Mouse (Mus musculus): ENCODE measurements at regions not wholly inside any gene's neighbourhood (a gene's known extent, or its start where the extent isn't known, plus 50 kb on each side); places are given as distances from the start of the nearest gene placed in this dataset.

GRCm38 (mm10) chr17:62287127-62287526, 594.0 kb downstream of the Efna5 start:
- Histone ChIP-seq H3K36me3 (ENCODE audit: control insufficient read depth, insufficient read depth) (no peaks in the 10 kb centered on the region), H3K4me2 (ENCODE audit: low read depth, low read length) (no peak overlapping the region), H3K27ac (ENCODE audit: low read length) (no peak overlapping the region), H3K27me3 (ENCODE audit: control insufficient read depth, insufficient read depth, low read length) (no peaks in the 10 kb centered on the region), H3K4me3 (ENCODE audit: low read length) (no peak overlapping the region), H3K4me1 (ENCODE audit: control insufficient read depth, insufficient read depth, low read length) (peaks cover 3% of the 10 kb centered on the region; the same call in 1 of the 2 replicates), H3K9me3 (replicated peaks; ENCODE audit: control insufficient read depth, low read length) (no peaks in the 10 kb centered on the region), H3K9ac (ENCODE audit: low read length) (no peak overlapping the region)
- ATAC-seq (replicated peaks; ENCODE audit: extremely low read depth, insufficient read depth, low FRiP score), result no peak
- WGBS, result 80% methylated on average over 4 of the region's 4 CpGs

- peak overlapping the region; percentile 40 for H3K4me2 ChIP-seq (ENCODE audit: low read depth, low read length)
- 49% methylated on average over 12 of the region's 12 CpGs for WGBS
- no peak for ATAC-seq (replicated peaks; ENCODE audit: extremely low read depth, insufficient read depth, low FRiP score)
- H3K9me3 ChIP-seq (replicated peaks; ENCODE audit: control insufficient read depth, low read length), result no peaks in the 10 kb centered on the region
- H3K9ac ChIP-seq (ENCODE audit: low read length), result no peak overlapping the region
- H3K4me1 ChIP-seq (ENCODE audit: control insufficient read depth, insufficient read depth, low read length), result peaks cover 3% of the 10 kb centered on the region; the same call in 1 of the 2 replicates
- H3K27ac ChIP-seq (ENCODE audit: low read length), result no peak overlapping the region
- H3K36me3 ChIP-seq (ENCODE audit: control insufficient read depth, insufficient read depth), result no peaks in the 10 kb centered on the region
- no peak overlapping the region for H3K4me3 ChIP-seq (ENCODE audit: low read length)
- no peaks in the 10 kb centered on the region for H3K27me3 ChIP-seq (ENCODE audit: control insufficient read depth, insufficient read depth, low read length)
Measured at GRCm38 (mm10) chr17:62286086-62287080, 594.7 kb downstream of the Efna5 start.

GRCm38 (mm10) chr17:62280201-62280600, 600.9 kb downstream of the Efna5 start:
- Histone ChIP-seq H3K36me3 (ENCODE audit: control insufficient read depth, insufficient read depth) (no peaks in the 10 kb centered on the region), H3K4me3 (ENCODE audit: low read length) (no peak overlapping the region), H3K9ac (ENCODE audit: low read length) (no peak overlapping the region), H3K4me1 (ENCODE audit: control insufficient read depth, insufficient read depth, low read length) (no peaks in the 10 kb centered on the region), H3K9me3 (replicated peaks; ENCODE audit: control insufficient read depth, low read length) (no peaks in the 10 kb centered on the region), H3K27ac (ENCODE audit: low read length) (no peak overlapping the region), H3K27me3 (ENCODE audit: control insufficient read depth, insufficient read depth, low read length) (no peaks in the 10 kb centered on the region), H3K4me2 (ENCODE audit: low read depth, low read length) (no peak overlapping the region)
- no peak for ATAC-seq (replicated peaks; ENCODE audit: extremely low read depth, insufficient read depth, low FRiP score)
- WGBS, result 43% methylated on average over 3 of the region's 3 CpGs

GRCm38 (mm10) chr17:62271399-62271798, 609.7 kb downstream of the Efna5 start:
- ATAC-seq (replicated peaks; ENCODE audit: extremely low read depth, insufficient read depth, low FRiP score), result no peak
- Histone ChIP-seq H3K36me3 (ENCODE audit: control insufficient read depth, insufficient read depth) (no peaks in the 10 kb centered on the region), H3K9ac (ENCODE audit: low read length) (no peak overlapping the region), H3K4me3 (ENCODE audit: low read length) (no peak overlapping the region), H3K4me1 (ENCODE audit: control insufficient read depth, insufficient read depth, low read length) (no peaks in the 10 kb centered on the region), H3K27me3 (ENCODE audit: control insufficient read depth, insufficient read depth, low read length) (no peaks in the 10 kb centered on the region), H3K27ac (ENCODE audit: low read length) (no peak overlapping the region), H3K4me2 (ENCODE audit: low read depth, low read length) (no peak overlapping the region), H3K9me3 (replicated peaks; ENCODE audit: control insufficient read depth, low read length) (no peaks in the 10 kb centered on the region)
- 77% methylated on average over 7 of the region's 7 CpGs for WGBS

- no peak overlapping the region for H3K9ac ChIP-seq (ENCODE audit: low read length)
- H3K27ac ChIP-seq (ENCODE audit: low read length), result no peak overlapping the region
- H3K4me1 ChIP-seq (ENCODE audit: control insufficient read depth, insufficient read depth, low read length), result no peaks in the 10 kb centered on the region
- no peak overlapping the region for H3K4me3 ChIP-seq (ENCODE audit: low read length)
- no peaks in the 10 kb centered on the region for H3K9me3 ChIP-seq (replicated peaks; ENCODE audit: control insufficient read depth, low read length)
- WGBS, result 86% methylated on average over 4 of the region's 4 CpGs
- no peak for ATAC-seq (replicated peaks; ENCODE audit: extremely low read depth, insufficient read depth, low FRiP score)
- H3K4me2 ChIP-seq (ENCODE audit: low read depth, low read length), result no peak overlapping the region
- no peaks in the 10 kb centered on the region for H3K36me3 ChIP-seq (ENCODE audit: control insufficient read depth, insufficient read depth)
- no peaks in the 10 kb centered on the region for H3K27me3 ChIP-seq (ENCODE audit: control insufficient read depth, insufficient read depth, low read length)
Measured at GRCm38 (mm10) chr17:62269279-62269678, 611.8 kb downstream of the Efna5 start.

GRCm38 (mm10) chr17:62253448-62253847, 627.7 kb downstream of the Efna5 start:
- H3K9me3 ChIP-seq (replicated peaks; ENCODE audit: control insufficient read depth, low read length), result no peaks in the 10 kb centered on the region
- no peak overlapping the region for H3K9ac ChIP-seq (ENCODE audit: low read length)
- H3K27ac ChIP-seq (ENCODE audit: low read length), result peak overlapping the region; percentile 17; the same call in 1 of the 2 replicates
- no peaks in the 10 kb centered on the region for H3K27me3 ChIP-seq (ENCODE audit: control insufficient read depth, insufficient read depth, low read length)
- 19% methylated on average over 3 of the region's 3 CpGs for WGBS
- H3K4me1 ChIP-seq (ENCODE audit: control insufficient read depth, insufficient read depth, low read length), result peaks cover 5% of the 10 kb centered on the region
- H3K36me3 ChIP-seq (ENCODE audit: control insufficient read depth, insufficient read depth), result no peaks in the 10 kb centered on the region
- H3K4me3 ChIP-seq (ENCODE audit: low read length), result no peak overlapping the region
- peak overlapping the region; percentile 20; the same call in 1 of the 2 replicates for H3K4me2 ChIP-seq (ENCODE audit: low read depth, low read length)
- peak; percentile 78; the same call in 1 of the 2 replicates for ATAC-seq (replicated peaks; ENCODE audit: extremely low read depth, insufficient read depth, low FRiP score)

GRCm38 (mm10) chr17:62248011-62248410, 633.1 kb downstream of the Efna5 start:
- Histone ChIP-seq H3K27ac (ENCODE audit: low read length) (no peak overlapping the region), H3K9ac (ENCODE audit: low read length) (no peak overlapping the region), H3K36me3 (ENCODE audit: control insufficient read depth, insufficient read depth) (no peaks in the 10 kb centered on the region), H3K4me3 (ENCODE audit: low read length) (no peak overlapping the region), H3K9me3 (replicated peaks; ENCODE audit: control insufficient read depth, low read length) (no peaks in the 10 kb centered on the region), H3K4me2 (ENCODE audit: low read depth, low read length) (no peak overlapping the region), H3K27me3 (ENCODE audit: control insufficient read depth, insufficient read depth, low read length) (no peaks in the 10 kb centered on the region), H3K4me1 (ENCODE audit: control insufficient read depth, insufficient read depth, low read length) (peaks cover 3% of the 10 kb centered on the region)
- no peak for ATAC-seq (replicated peaks; ENCODE audit: extremely low read depth, insufficient read depth, low FRiP score)
- WGBS, result 42% methylated on average over 3 of the region's 3 CpGs

- H3K4me3 ChIP-seq (ENCODE audit: low read length), result no peak overlapping the region
- WGBS, result 57% methylated on average over 4 of the region's 4 CpGs
- ATAC-seq (replicated peaks; ENCODE audit: extremely low read depth, insufficient read depth, low FRiP score), result 0 out of 2 replicates have a peak, but pooled peaks have one; percentile 14
- H3K27ac ChIP-seq (ENCODE audit: low read length), result no peak overlapping the region
- H3K9me3 ChIP-seq (replicated peaks; ENCODE audit: control insufficient read depth, low read length), result no peaks in the 10 kb centered on the region
- H3K4me1 ChIP-seq (ENCODE audit: control insufficient read depth, insufficient read depth, low read length), result no peaks in the 10 kb centered on the region
- no peaks in the 10 kb centered on the region for H3K27me3 ChIP-seq (ENCODE audit: control insufficient read depth, insufficient read depth, low read length)
- H3K9ac ChIP-seq (ENCODE audit: low read length), result no peak overlapping the region
- H3K4me2 ChIP-seq (ENCODE audit: low read depth, low read length), result no peak overlapping the region
- no peaks in the 10 kb centered on the region for H3K36me3 ChIP-seq (ENCODE audit: control insufficient read depth, insufficient read depth)
Measured at GRCm38 (mm10) chr17:62246650-62247049, 634.5 kb downstream of the Efna5 start.

- H3K4me1 ChIP-seq (ENCODE audit: control insufficient read depth, insufficient read depth, low read length), result no peaks in the 10 kb centered on the region
- no peak for ATAC-seq (replicated peaks; ENCODE audit: extremely low read depth, insufficient read depth, low FRiP score)
- no peak overlapping the region for H3K9ac ChIP-seq (ENCODE audit: low read length)
- no peak overlapping the region for H3K4me2 ChIP-seq (ENCODE audit: low read depth, low read length)
- no peak overlapping the region for H3K27ac ChIP-seq (ENCODE audit: low read length)
- H3K9me3 ChIP-seq (replicated peaks; ENCODE audit: control insufficient read depth, low read length), result no peaks in the 10 kb centered on the region
- no peak overlapping the region for H3K4me3 ChIP-seq (ENCODE audit: low read length)
- H3K36me3 ChIP-seq (ENCODE audit: control insufficient read depth, insufficient read depth), result no peaks in the 10 kb centered on the region
- H3K27me3 ChIP-seq (ENCODE audit: control insufficient read depth, insufficient read depth, low read length), result no peaks in the 10 kb centered on the region
Measured at GRCm38 (mm10) chr17:62230939-62231338, 650.2 kb downstream of the Efna5 start.
